Mouse (Mus musculus): ENCODE results near the gene Tnfrsf23. TPM values are rescaled to one million over a fixed set of nuclear protein-coding genes. Genes with fewer than 3 reads are reported as not detected.
A peak's percentile ranks its signal among the peaks of the same experiment; 100 is the strongest.

Gene Tnfrsf23
- polyA plus RNA-seq, 1 experiment from 2014 or later, result 2.2 TPM

GRCm38 (mm10) chr7:143713421-143713820 lies 27.7 kb upstream of the Tnfrsf23 start:
- peaks cover 69% of the 10 kb centered on the region for H3K36me3 ChIP-seq (ENCODE audit: control insufficient read depth, insufficient read depth, low read length)
- ATAC-seq (ENCODE audit: insufficient number of reproducible peaks, insufficient read depth, low FRiP score, low read depth), result no peak
- H3K9me3 ChIP-seq (ENCODE audit: control insufficient read depth, low read length), result no peaks in the 10 kb centered on the region
- H3K27ac ChIP-seq (replicated peaks in 1 of 2; ENCODE audit: control insufficient read depth in 1 of 2, insufficient read depth in 1 of 2, low read depth in 2 of 2, low read length in 2 of 2), result no peak overlapping the region
- peaks cover 34 to 53% of the 10 kb centered on the region in 2 experiments for H3K4me1 ChIP-seq (ENCODE audit: control insufficient read depth in 2 of 2, insufficient read depth in 2 of 2, low read length in 2 of 2)
- 81% methylated on average over 4 of the region's 4 CpGs for WGBS
- no peak overlapping the region for H3K9ac ChIP-seq (ENCODE audit: low read length)
- H3K4me2 ChIP-seq (ENCODE audit: low read length), result no peak overlapping the region
- no peaks in the 10 kb centered on the region for H3K27me3 ChIP-seq (ENCODE audit: control insufficient read depth, insufficient read depth, low read length)
- no peak overlapping the region for H3K4me3 ChIP-seq (ENCODE audit: control insufficient read depth in 1 of 2, insufficient read depth in 1 of 2, low read depth in 1 of 2, low read length in 2 of 2)

- no peak overlapping the region for H3K9ac ChIP-seq (ENCODE audit: low read length)
- no peak overlapping the region for H3K4me3 ChIP-seq (ENCODE audit: control insufficient read depth in 1 of 2, insufficient read depth in 1 of 2, low read depth in 1 of 2, low read length in 2 of 2)
- no peak for ATAC-seq (ENCODE audit: insufficient number of reproducible peaks, insufficient read depth, low FRiP score, low read depth)
- peaks cover 75% of the 10 kb centered on the region for H3K36me3 ChIP-seq (ENCODE audit: control insufficient read depth, insufficient read depth, low read length)
- H3K4me2 ChIP-seq (ENCODE audit: low read length), result no peak overlapping the region
- H3K9me3 ChIP-seq (ENCODE audit: control insufficient read depth, low read length), result no peaks in the 10 kb centered on the region
- peaks cover 30 to 47% of the 10 kb centered on the region in 2 experiments for H3K4me1 ChIP-seq (ENCODE audit: control insufficient read depth in 2 of 2, insufficient read depth in 2 of 2, low read length in 2 of 2)
- no peak overlapping the region for H3K27ac ChIP-seq (replicated peaks in 1 of 2; ENCODE audit: control insufficient read depth in 1 of 2, insufficient read depth in 1 of 2, low read depth in 2 of 2, low read length in 2 of 2)
- no peaks in the 10 kb centered on the region for H3K27me3 ChIP-seq (ENCODE audit: control insufficient read depth, insufficient read depth, low read length)
- 76% methylated on average over 8 of the region's 8 CpGs for WGBS
These were observed 27.2 kb upstream of the Tnfrsf23 start for GRCm38 (mm10) chr7:143712771-143713348.

GRCm38 (mm10) chr7:143712023-143712422 lies 26.4 kb upstream of the Tnfrsf23 start:
- Histone ChIP-seq H3K9ac (ENCODE audit: low read length) (no peak overlapping the region; the same call in 1 of the 2 replicates), H3K36me3 (ENCODE audit: control insufficient read depth, insufficient read depth, low read length) (peaks cover 83% of the 10 kb centered on the region), H3K27ac (replicated peaks in 1 of 2; ENCODE audit: control insufficient read depth in 1 of 2, insufficient read depth in 1 of 2, low read depth in 2 of 2, low read length in 2 of 2) (peak overlapping the region in 1 of 2 experiments; percentile 20; a peak in 2 of 4 replicates), H3K4me2 (ENCODE audit: low read length) (no peak overlapping the region), H3K4me3 (ENCODE audit: control insufficient read depth in 1 of 2, insufficient read depth in 1 of 2, low read depth in 1 of 2, low read length in 2 of 2) (no peak overlapping the region), H3K9me3 (ENCODE audit: control insufficient read depth, low read length) (no peaks in the 10 kb centered on the region), H3K4me1 (ENCODE audit: control insufficient read depth in 2 of 2, insufficient read depth in 2 of 2, low read length in 2 of 2) (peaks cover 24 to 40% of the 10 kb centered on the region in 2 experiments), H3K27me3 (ENCODE audit: control insufficient read depth, insufficient read depth, low read length) (no peaks in the 10 kb centered on the region)
- ATAC-seq (ENCODE audit: insufficient number of reproducible peaks, insufficient read depth, low FRiP score, low read depth), result no peak
- WGBS, result 48% methylated on average over 4 of the region's 4 CpGs

- ATAC-seq (ENCODE audit: insufficient number of reproducible peaks, insufficient read depth, low FRiP score, low read depth), result no peak
- H3K4me2 ChIP-seq (ENCODE audit: low read length), result no peak overlapping the region
- H3K27me3 ChIP-seq (ENCODE audit: control insufficient read depth, insufficient read depth, low read length), result no peaks in the 10 kb centered on the region
- H3K4me3 ChIP-seq (ENCODE audit: control insufficient read depth in 1 of 2, insufficient read depth in 1 of 2, low read depth in 1 of 2, low read length in 2 of 2), result no peak overlapping the region
- H3K9ac ChIP-seq (ENCODE audit: low read length), result no peak overlapping the region
- H3K36me3 ChIP-seq (ENCODE audit: control insufficient read depth, insufficient read depth, low read length), result peaks cover 87% of the 10 kb centered on the region
- no peaks in the 10 kb centered on the region for H3K9me3 ChIP-seq (ENCODE audit: control insufficient read depth, low read length)
- H3K27ac ChIP-seq (replicated peaks in 1 of 2; ENCODE audit: control insufficient read depth in 1 of 2, insufficient read depth in 1 of 2, low read depth in 2 of 2, low read length in 2 of 2), result no peak overlapping the region
- H3K4me1 ChIP-seq (ENCODE audit: control insufficient read depth in 2 of 2, insufficient read depth in 2 of 2, low read length in 2 of 2), result peaks cover 21 to 33% of the 10 kb centered on the region in 2 experiments
- 82% methylated on average over 7 of the region's 7 CpGs for WGBS
These were observed 25.7 kb upstream of the Tnfrsf23 start for GRCm38 (mm10) chr7:143711381-143711780.

GRCm38 (mm10) chr7:143709395-143709794 lies 23.7 kb upstream of the Tnfrsf23 start:
- Histone ChIP-seq H3K9ac (ENCODE audit: low read length) (no peak overlapping the region), H3K27me3 (ENCODE audit: control insufficient read depth, insufficient read depth, low read length) (no peaks in the 10 kb centered on the region), H3K27ac (replicated peaks in 1 of 2; ENCODE audit: control insufficient read depth in 1 of 2, insufficient read depth in 1 of 2, low read depth in 2 of 2, low read length in 2 of 2) (no peak overlapping the region), H3K4me1 (ENCODE audit: control insufficient read depth in 2 of 2, insufficient read depth in 2 of 2, low read length in 2 of 2) (peaks cover 11 to 24% of the 10 kb centered on the region in 2 experiments), H3K36me3 (ENCODE audit: control insufficient read depth, insufficient read depth, low read length) (peaks cover 92% of the 10 kb centered on the region), H3K4me2 (ENCODE audit: low read length) (no peak overlapping the region), H3K4me3 (ENCODE audit: control insufficient read depth in 1 of 2, insufficient read depth in 1 of 2, low read depth in 1 of 2, low read length in 2 of 2) (no peak overlapping the region), H3K9me3 (ENCODE audit: control insufficient read depth, low read length) (no peaks in the 10 kb centered on the region)
- no peak for ATAC-seq (ENCODE audit: insufficient number of reproducible peaks, insufficient read depth, low FRiP score, low read depth)
- 87% methylated on average over 7 of the region's 7 CpGs for WGBS

- no peak overlapping the region for H3K4me2 ChIP-seq (ENCODE audit: low read length)
- 36% methylated on average over 7 of the region's 7 CpGs for WGBS
- no peak overlapping the region for H3K9ac ChIP-seq (ENCODE audit: low read length)
- H3K27me3 ChIP-seq (ENCODE audit: control insufficient read depth, insufficient read depth, low read length), result no peaks in the 10 kb centered on the region
- no peaks in the 10 kb centered on the region for H3K9me3 ChIP-seq (ENCODE audit: control insufficient read depth, low read length)
- peaks cover 95% of the 10 kb centered on the region for H3K36me3 ChIP-seq (ENCODE audit: control insufficient read depth, insufficient read depth, low read length)
- H3K4me1 ChIP-seq (ENCODE audit: control insufficient read depth in 2 of 2, insufficient read depth in 2 of 2, low read length in 2 of 2), result peaks cover 3% of the 10 kb centered on the region in 2 experiments; a peak in 3 of 4 replicates
- no peak overlapping the region for H3K27ac ChIP-seq (replicated peaks in 1 of 2; ENCODE audit: control insufficient read depth in 1 of 2, insufficient read depth in 1 of 2, low read depth in 2 of 2, low read length in 2 of 2)
- no peak overlapping the region for H3K4me3 ChIP-seq (ENCODE audit: control insufficient read depth in 1 of 2, insufficient read depth in 1 of 2, low read depth in 1 of 2, low read length in 2 of 2)
- peak; percentile 68; the same call in 1 of the 2 replicates for ATAC-seq (ENCODE audit: insufficient number of reproducible peaks, insufficient read depth, low FRiP score, low read depth)
These were observed 21.2 kb upstream of the Tnfrsf23 start for GRCm38 (mm10) chr7:143706697-143707438.

GRCm38 (mm10) chr7:143696140-143696539 lies 10.5 kb upstream of the Tnfrsf23 start:
- peaks cover 0 to 3% of the 10 kb centered on the region in 2 experiments; a peak in 2 of 4 replicates for H3K4me1 ChIP-seq (ENCODE audit: control insufficient read depth in 2 of 2, insufficient read depth in 2 of 2, low read length in 2 of 2)
- H3K27ac ChIP-seq (replicated peaks in 1 of 2; ENCODE audit: control insufficient read depth in 1 of 2, insufficient read depth in 1 of 2, low read depth in 2 of 2, low read length in 2 of 2), result no peak overlapping the region
- H3K9ac ChIP-seq (ENCODE audit: low read length), result no peak overlapping the region
- H3K27me3 ChIP-seq (ENCODE audit: control insufficient read depth, insufficient read depth, low read length), result no peaks in the 10 kb centered on the region
- H3K36me3 ChIP-seq (ENCODE audit: control insufficient read depth, insufficient read depth, low read length), result peaks cover 89% of the 10 kb centered on the region
- WGBS, result 62% methylated on average over 2 of the region's 2 CpGs
- no peak overlapping the region for H3K4me3 ChIP-seq (ENCODE audit: control insufficient read depth in 1 of 2, insufficient read depth in 1 of 2, low read depth in 1 of 2, low read length in 2 of 2)
- H3K4me2 ChIP-seq (ENCODE audit: low read length), result no peak overlapping the region
- no peak for ATAC-seq (ENCODE audit: insufficient number of reproducible peaks, insufficient read depth, low FRiP score, low read depth)
- H3K9me3 ChIP-seq (ENCODE audit: control insufficient read depth, low read length), result no peaks in the 10 kb centered on the region
